Mouse (Mus musculus) 3134 (cell line): ENCODE measurements around the gene Rdm1.
A peak's percentile ranks its signal among the peaks of the same experiment; 100 is the strongest.
"Not testable (repeated sequence)": the region's sequence is repeated elsewhere in the genome, so short reads cannot be mapped to it uniquely, and the experiment has no call there.

Source experiments
- DNase-seq: peaks from one replicate; pipeline ENCODE4 v3.0.0-alpha.2; 2011; ENCODE audit warnings: low spot score; ENCODE audit not compliant: insufficient read length; ENCODE audit errors: extremely low read depth

Gene Rdm1

DNA sequence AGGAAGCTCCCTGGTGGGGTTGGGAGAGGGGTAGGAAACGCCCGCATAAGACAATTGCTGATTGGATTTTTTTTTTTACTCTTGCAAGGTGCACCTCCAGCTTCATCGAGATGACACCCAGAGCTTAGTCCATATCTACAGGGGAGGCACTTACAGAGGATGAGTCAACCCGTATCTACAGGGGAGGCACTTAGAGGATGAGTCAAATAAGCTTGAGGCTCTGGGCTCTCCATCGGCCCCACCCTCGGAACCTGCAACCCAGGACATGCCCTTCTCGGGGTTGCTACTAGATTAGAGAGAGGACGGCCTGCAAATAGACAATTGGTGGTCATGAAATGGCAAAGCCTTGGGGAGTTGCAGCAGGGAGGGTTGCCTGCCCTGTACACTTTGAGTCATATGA is 10.9 kb upstream of the Rdm1 start:
- no peak for DNase-seq

- no peak for DNase-seq
Observed at GRCm38 (mm10) chr11:101616948-101617767, 9.8 kb upstream of the Rdm1 start.

DNA sequence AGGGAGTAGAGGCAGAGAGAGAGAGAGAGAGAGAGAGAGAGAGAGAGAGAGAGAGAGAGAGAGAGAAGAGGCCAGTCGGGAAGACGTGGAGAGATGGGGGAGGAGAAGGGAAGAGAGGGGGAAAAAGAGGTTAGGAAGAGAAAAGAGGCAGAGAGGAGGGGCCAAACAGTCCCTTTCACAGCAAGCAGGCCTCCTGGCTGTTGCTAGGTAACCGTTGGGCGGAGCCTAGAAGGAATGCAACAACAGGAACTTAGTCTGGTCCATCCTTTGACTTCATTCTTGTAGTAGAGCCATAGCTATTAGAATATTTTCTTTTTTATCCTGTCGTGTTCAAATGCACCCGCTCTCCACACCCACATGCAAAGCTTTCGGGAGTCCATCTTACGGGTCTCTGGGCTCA is 9.1 kb upstream of the Rdm1 start:
- DNase-seq = no peak

GRCm38 (mm10) chr11:101618596-101618995 is 8.4 kb upstream of the Rdm1 start:
- no peak for DNase-seq

DNA sequence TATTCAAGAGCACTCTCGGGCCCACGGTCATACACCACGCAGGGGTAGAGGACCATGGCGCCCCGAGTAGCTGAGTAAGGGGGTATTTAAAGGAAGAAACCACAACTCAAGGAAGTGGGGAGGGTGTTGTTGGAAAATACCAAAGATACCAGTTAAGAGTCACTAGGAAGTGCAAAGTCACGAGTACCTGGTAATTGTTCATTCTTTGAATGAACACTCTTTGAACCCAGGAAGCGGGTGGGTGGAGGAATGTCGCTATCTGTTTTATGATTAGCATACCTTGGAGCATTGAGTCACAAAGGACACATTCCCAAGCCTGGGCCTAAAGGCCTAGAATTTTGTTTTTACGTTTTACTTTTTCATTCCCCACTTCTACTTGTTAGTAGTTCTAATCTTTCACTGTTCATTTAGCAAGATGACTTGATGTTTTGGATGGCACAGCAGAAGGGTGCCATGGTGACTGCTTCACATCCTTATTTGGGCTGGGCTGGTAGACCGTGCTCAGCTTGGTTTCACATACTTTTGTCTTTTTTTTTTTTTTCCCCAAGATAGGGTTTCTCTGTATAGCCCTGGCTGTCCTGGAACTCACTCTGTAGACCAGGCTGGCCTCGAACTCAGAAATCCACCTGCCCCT is 6.9 kb upstream of the Rdm1 start:
- not testable (repeated sequence) for DNase-seq

DNA sequence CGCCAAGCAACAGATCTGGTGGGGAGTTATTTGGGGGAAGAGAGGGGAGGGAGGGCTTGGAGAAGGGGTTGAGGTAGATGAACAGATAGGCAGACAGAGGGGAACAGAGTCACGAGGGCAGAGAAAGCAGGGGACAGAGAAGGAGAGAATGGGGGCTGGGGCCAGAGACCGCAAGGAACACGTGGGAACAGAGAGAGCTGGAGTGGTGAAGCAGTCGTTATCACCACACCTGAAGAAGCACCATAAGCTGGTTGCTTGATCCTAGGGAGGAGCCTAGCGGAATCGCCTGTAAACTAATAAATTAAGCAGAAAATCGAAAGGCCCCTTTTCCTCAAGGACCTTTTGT is 373 bp upstream of the Rdm1 start:
- no peak for DNase-seq

DNA sequence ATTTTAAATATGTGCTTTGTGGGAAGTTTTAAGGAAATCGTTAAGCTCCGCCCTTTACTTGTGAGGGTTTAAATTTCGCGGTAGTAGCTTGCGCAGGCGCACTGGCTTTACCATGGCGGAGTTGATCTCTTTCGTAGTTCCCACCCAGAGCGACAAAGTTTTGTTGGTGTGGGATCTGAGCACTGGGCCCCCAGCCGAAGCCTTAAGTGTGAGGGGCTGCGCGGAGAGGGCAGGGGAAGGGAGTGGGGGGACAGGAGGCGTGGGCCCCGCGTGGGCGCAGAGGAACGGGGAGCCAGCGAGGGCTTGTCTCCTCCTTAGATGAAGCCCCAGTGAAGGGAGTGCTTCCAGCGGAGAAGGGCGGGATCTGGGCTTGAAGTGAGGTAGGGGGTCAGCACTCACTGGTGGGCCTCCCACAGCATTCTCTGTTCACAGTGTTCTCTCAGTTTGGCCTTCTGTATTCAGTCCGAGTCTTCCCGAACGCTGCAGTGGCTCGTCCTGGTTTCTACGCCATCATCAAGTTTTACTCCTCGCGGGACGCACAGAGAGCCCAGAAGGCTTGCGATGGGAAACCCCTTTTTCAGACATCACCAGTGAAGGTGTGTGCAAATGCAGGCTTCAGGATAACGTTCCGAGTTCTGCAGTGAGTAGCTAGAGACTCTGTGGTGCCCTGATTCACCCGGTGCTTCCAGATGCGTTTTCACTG is 1.0 kb downstream of the Rdm1 start:
- peak; percentile 95 for DNase-seq

- not testable (repeated sequence) for DNase-seq
Observed at GRCm38 (mm10) chr11:101628733-101629417, 1.9 kb downstream of the Rdm1 start.

DNA sequence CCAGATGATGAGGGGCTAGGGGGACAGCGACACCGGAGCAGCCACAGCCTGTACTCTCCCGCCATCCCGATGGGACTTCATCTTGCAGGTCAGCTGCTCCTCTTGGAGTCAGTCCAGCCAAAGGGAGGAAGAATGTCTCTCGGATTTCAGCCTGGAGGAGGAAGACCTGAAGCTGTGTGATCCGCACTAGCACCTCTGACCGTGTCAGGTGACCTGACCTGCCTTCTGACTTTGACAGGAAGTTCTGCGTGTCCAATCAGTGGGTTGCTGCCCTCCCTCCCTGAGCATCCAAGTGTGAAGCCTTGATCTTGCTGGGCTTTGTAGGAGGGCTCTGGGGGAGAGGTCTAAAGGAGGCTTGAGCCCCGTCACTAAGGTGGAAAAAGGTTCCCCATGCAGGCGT is 8.7 kb downstream of the Rdm1 start:
- no peak for DNase-seq

- DNase-seq = no peak
Observed at GRCm38 (mm10) chr11:101639761-101640160, 12.8 kb downstream of the Rdm1 start.

GRCm38 (mm10) chr11:101640857-101641709 is 14.1 kb downstream of the Rdm1 start:
- DNase-seq = peak; percentile 85

DNA sequence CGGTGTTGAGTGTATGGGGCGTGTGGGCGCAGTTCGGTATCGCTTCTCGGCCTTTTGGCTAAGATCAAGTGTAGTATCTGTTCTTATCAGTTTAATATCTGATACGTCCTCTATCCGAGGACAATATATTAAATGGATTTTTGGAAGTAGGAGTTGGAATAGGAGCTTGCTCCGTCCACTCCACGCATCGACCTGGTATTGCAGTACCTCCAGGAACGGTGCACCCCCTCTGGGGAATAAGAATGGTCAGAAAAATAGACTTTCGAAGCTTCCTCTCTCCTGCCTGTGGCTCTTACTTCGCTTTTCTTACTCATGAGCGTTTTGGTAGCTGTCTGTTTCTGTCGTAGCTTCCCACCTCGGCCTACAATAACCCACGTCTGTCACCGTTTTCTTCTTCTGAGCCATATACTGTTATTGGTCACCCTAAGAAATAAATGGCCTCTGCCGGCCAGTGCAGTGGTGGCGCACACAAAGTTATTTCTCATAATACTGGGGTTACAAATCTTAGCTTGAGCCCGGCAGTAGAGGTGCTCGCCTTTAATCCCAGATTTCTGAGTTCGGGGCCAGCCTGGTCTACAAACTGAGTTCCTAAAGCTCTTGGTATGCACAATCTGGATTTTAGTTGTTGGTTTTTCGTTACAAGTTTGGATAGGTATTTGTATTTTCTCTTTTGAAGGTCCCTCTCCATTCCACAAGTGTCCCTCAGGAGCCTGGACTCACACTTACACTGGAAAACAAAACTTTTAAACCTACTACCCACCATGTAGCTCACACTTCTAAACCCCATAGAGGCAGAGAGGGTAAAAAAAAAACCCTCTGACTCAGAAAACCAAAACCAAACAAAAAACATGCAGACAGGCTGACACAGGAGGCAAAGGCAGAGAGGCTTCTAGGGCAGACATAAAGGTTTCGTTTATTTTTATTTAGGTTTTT is 15.0 kb downstream of the Rdm1 start:
- DNase-seq = peak; percentile 86

DNA sequence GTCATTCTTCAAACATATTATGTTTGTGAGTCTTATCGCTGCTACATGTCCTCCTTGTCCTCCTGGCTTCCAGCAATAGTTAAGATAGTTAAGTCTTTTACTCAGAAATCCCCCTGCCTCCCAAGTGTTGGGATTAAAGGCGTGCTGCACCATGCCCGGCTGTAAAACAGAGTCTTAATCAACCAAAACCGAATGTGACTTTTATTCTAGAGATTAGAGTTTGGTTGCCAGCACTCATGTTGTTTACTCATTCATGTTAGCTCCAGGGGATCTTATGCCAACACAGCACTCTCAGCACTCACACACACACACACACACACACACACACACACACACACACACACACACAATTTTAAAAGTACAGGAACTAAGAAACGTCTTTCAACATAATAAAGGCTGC is 15.9 kb downstream of the Rdm1 start:
- peak; percentile 40 for DNase-seq

- DNase-seq = peak; percentile 57
Observed at GRCm38 (mm10) chr11:101644591-101644990, 17.6 kb downstream of the Rdm1 start.

- not testable (repeated sequence) for DNase-seq
Observed at GRCm38 (mm10) chr11:101645043-101645410, 18.0 kb downstream of the Rdm1 start.

DNA sequence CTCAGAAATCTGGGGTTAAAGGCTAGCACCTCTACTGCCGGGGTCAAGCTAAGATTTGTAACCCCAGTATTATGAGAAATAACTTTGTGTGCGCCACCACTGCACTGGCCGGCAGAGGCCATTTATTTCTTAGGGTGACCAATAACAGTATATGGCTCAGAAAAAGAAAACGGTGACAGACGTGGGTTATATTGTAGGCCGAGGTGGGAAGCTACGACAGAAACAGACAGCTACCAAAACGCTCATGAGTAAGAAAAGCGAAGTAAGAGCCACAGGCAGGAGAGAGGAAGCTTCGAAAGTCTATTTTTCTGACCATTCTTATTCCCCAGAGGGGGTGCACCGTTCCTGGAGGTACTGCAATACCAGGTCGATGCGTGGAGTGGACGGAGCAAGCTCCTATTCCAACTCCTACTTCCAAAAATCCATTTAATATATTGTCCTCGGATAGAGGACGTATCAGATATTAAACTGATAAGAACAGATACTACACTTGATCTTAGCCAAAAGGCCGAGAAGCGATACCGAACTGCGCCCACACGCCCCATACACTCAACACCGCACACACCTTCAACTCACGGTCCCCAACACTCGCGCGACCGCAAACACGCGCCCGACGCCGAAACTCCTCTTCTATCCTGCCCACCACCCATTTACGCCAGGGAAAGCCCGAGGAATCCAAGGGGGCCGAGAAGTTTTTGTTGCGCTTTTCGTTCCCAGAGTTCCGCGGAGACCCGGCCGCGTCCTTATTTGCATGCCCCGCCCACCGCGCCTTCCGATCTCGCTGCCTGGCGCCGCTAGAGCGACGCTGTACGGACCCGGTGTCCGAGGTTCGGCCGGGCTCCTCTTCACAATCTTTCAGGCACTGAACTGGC is 18.7 kb downstream of the Rdm1 start:
- DNase-seq = peak; percentile 88

GRCm38 (mm10) chr11:101646283-101646794 is 19.3 kb downstream of the Rdm1 start:
- DNase-seq = not testable (repeated sequence)

GRCm38 (mm10) chr11:101647093-101647492 is 20.1 kb downstream of the Rdm1 start:
- not testable (repeated sequence) for DNase-seq
